Mouse (Mus musculus) olfactory bulb, adult 2 months (tissue): ENCODE measurements at regions not wholly inside any gene's neighbourhood (a gene's known extent, or its start where the extent isn't known, plus 50 kb on each side); places are given as distances from the start of the nearest gene placed in this dataset.

Source experiments
- H3K27ac ChIP-seq: fragments of 200-500 bp; 2 replicates; pipeline ENCODE4 v1.5.1; 2012; ENCODE audit warnings: low read depth, low read length; ENCODE audit not compliant: insufficient read depth
- H3K4me1 ChIP-seq: fragments of 200-500 bp; 2 replicates; pipeline ENCODE4 v1.6.1; 2012; ENCODE audit warnings: low read length; ENCODE audit not compliant: control insufficient read depth, insufficient read depth
- H3K4me3 ChIP-seq: fragments of 200-500 bp; 2 replicates; pipeline ENCODE4 v1.5.1; 2012; ENCODE audit warnings: mild to moderate bottlenecking, low read depth, low read length, moderate library complexity; ENCODE audit not compliant: insufficient read depth
- CTCF ChIP-seq: fragments of 200-500 bp; IDR thresholded peaks from 2 replicates; pipeline ENCODE4 v1.5.1; 2012; ENCODE audit warnings: low read depth, mild to moderate bottlenecking, low read length, moderate library complexity; ENCODE audit not compliant: insufficient read depth
- POLR2A ChIP-seq: fragments of 200-500 bp; IDR thresholded peaks from 2 replicates; pipeline ENCODE4 v1.6.1; 2012; ENCODE audit warnings: mild to moderate bottlenecking, low read depth, low read length, moderate library complexity; ENCODE audit not compliant: insufficient read depth
- WGBS: fragments of 180-500 bp; shearing (Covaris S2); methylation state at CpG from one replicate; pipeline ENCODE4 v1.1.7; 2018; 5-methylcytosine and 5-hydroxymethylcytosine counted together

DNA sequence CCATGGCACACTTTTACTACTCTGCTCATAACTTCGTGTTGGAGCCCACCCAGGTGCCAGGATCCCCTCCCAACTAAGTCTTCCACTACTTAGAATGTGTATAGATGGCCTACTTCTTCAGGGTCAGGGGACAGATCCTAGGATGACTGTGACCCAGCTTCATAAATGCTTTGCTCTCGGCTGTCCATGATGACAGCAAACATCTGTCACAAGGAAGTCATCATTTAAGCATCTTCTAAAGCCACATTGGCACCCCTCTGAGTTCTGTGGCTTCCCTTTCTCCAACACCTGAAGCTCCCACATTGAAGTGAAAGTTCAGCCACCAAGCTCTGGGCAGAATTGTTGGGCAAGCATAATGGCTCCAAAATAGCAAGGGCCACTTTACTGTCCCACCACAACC lies 252.2 kb upstream of the Rasgrp1 start:
- TF ChIP-seq CTCF (no peak), POLR2A (no peak)
- no peak overlapping the region for H3K27ac ChIP-seq
- 68% methylated on average over 2 of the region's 2 CpGs for WGBS
- no peaks in the 10 kb centered on the region for H3K4me1 ChIP-seq
- H3K4me3 ChIP-seq = no peak overlapping the region

DNA sequence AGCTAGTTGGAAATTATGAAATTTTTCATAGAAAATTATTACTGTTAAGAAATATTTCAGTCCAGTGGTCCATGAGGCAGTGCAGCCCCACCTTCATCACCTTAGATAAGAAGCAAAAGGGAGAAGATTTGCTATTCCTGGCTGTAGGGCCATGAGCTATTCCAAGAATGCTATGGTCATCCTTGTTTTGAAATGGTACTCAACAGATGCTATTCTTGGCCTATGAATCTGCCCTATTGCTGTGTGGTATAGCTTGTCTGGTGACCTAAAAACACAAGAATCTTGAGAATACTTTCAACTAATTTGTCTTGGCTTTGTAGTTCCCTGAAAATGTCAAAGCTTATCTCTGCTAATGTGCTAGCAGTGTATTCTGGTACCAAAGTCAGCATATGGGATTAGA lies 254.8 kb upstream of the Rasgrp1 start:
- Histone ChIP-seq H3K4me1 (no peaks in the 10 kb centered on the region), H3K4me3 (no peak overlapping the region)

DNA sequence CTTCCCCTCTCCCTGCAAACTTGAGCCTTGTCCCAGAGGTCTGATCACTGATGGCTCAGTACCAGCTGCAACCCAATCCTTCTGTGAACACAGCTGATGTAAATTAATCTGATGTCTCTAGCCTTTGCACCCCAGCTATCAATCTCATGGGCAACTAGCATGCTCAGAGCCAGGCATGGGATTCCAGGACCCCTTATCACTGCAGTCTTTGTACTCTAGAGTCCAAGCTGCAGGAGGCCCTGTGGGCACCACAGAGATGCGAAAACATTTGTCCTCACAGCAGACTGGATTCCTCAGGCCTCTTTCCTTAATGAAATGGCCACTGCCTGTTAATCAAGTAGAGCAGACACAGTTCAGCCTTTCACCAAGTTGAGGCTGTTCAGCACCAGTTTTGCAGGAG lies 272.0 kb upstream of the Rasgrp1 start:
- Histone ChIP-seq H3K4me3 (no peak overlapping the region), H3K27ac (no peak overlapping the region), H3K4me1 (no peaks in the 10 kb centered on the region)
- no peak for TF ChIP-seq CTCF
- no peak for TF ChIP-seq POLR2A
- 86% methylated on average over 1 of the region's 1 CpGs for WGBS

More for the DNA sequence above, 254.8 kb upstream of the Rasgrp1 start:
- no peak overlapping the region for H3K27ac ChIP-seq
- TF ChIP-seq POLR2A (no peak), CTCF (no peak)

DNA sequence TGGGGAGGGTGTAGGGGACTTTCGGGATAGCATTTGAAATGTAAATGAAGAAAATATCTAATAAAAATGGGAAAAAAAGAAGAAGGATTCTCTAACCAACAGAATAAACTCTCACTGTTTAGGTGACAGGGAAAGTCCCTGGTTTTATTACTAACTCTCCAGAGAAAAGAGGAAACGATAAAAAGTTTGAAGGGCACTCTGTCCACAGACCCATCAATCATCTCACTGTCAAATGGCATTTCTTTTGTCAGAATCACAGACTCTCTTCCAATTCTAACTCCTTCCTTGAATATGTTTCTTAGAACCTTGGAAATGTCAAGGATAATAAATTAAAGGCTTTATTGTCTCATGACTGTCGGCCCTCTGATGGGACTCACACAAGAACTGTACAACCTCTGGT lies 275.3 kb upstream of the Rasgrp1 start:
- no peaks in the 10 kb centered on the region for H3K4me1 ChIP-seq
- H3K4me3 ChIP-seq = no peak overlapping the region
- 91% methylated on average over 3 of the region's 3 CpGs for WGBS
- no peak for TF ChIP-seq CTCF
- TF ChIP-seq POLR2A = no peak
- no peak overlapping the region for H3K27ac ChIP-seq

DNA sequence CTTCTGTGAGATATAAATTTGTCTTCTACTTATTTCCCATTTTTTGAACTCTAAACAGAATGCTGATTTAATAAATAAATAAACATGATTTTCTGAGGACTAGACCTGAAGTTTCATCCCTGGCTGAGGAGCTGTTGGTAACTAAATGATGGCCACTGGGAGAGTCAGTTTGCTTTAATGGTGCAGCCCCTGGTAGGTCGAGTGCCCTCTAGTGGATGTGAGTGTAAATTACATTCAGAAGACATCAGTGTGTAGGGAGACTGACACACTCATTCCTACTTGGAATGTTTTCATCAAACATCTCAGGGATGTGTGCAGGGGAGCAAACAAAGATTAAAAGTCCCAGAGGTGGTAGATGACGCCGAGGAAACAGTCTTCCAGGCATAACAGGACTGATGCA lies 281.2 kb upstream of the Rasgrp1 start:
- Histone ChIP-seq H3K4me1 (no peaks in the 10 kb centered on the region), H3K4me3 (no peak overlapping the region), H3K27ac (no peak overlapping the region)
- 54% methylated on average over 3 of the region's 3 CpGs for WGBS
- TF ChIP-seq POLR2A = no peak
- no peak for TF ChIP-seq CTCF

DNA sequence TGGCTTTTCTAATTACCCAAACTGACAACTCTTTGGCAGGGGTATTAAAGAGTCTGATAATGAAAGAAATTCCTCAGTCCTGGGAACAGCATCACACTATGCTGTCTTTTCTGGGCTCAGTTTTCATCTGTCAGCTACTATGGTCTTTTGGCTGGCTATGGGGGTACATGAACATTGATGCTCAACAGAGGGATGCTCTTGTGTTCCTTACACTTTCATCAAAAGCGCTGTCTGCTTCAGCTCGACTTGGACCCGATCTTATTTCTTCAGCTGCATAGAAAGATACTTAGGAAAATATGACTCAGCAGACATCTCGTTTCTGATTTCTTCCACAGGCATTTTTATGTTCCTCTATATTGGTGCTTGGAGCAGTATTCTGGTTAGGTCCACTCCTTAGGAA lies 292.1 kb upstream of the Rasgrp1 start:
- no peaks in the 10 kb centered on the region for H3K4me1 ChIP-seq
- TF ChIP-seq CTCF (no peak), POLR2A (no peak)
- 50% methylated on average over 4 of the region's 4 CpGs for WGBS
- H3K4me3 ChIP-seq = no peak overlapping the region
- no peak overlapping the region for H3K27ac ChIP-seq

DNA sequence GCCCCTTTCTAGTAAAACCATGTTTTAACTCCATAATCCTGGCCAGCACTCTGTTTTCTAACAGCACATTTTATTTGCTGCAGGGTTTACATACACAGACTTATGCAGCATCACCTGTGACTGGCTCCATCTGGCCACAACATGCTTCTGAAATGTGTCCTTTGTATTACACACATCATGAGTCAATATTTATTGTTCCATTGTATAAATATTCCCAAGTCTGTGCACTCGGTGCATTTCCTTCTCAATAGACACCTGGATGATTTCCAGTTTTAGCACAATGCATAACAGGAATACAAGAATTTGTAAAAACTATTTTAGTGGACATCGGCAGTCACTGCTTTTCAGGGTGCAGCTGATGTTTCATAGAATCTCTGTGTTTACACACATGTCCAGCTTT lies 294.6 kb upstream of the Rasgrp1 start:
- no peaks in the 10 kb centered on the region for H3K4me1 ChIP-seq
- no peak overlapping the region for H3K27ac ChIP-seq
- no peak overlapping the region for H3K4me3 ChIP-seq
- no peak for TF ChIP-seq POLR2A
- TF ChIP-seq CTCF = no peak
- WGBS = 42% methylated on average over 2 of the region's 2 CpGs

DNA sequence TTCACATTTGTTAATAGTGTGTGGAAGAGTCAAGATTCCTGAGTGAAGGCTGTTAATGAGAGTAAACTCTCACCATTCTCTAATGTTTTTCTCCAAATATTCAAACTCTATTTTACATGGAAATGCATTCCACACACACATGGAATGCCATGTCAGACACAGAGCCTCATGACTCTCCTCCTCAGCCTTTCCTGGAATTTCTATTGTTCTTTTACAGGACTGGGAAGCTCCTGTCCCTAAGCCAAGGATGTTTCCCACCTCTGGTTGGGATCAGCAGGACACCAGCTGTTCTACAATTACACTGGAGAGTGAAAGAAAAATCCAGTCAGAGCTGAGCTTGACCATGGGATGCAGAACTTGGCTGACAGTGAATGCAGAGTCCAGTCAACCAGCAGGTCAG lies 309.3 kb upstream of the Rasgrp1 start:
- TF ChIP-seq CTCF = no peak
- Histone ChIP-seq H3K4me1 (no peaks in the 10 kb centered on the region), H3K27ac (no peak overlapping the region), H3K4me3 (no peak overlapping the region)

GRCm38 (mm10) chr2:117652647-117653046 lies 309.8 kb upstream of the Rasgrp1 start:
- WGBS = 91% methylated on average over 2 of the region's 2 CpGs
- TF ChIP-seq CTCF (no peak), POLR2A (no peak)
- H3K27ac ChIP-seq = no peak overlapping the region
- no peak overlapping the region for H3K4me3 ChIP-seq
- no peaks in the 10 kb centered on the region for H3K4me1 ChIP-seq

DNA sequence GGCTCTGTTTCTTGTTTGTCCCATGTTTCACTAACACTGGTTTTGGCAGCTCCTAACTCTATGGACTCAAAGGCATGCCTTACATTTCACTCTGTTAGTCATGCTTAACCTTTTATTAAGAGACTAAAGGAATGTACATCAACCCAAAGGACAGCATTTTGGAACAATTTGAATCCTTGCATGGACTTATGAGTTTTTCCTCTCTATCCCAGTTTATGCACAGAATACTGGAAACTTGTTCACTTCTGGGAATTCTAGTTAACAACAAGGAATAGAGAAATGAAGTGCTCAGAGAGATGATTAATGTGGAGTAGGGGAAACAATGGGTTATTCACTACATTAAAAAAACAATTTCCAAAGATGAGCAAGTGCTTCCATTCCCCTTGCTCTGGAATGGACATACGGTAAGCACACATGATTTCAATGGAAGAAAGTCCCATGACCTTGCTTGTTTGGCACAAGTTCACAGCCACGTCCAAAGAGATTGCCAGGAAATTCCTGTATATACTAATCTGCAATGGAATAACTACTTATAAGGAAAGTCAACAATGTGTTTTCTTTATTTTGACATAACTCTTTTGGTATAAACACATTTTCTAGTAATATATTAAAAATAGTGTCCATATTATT lies 313.9 kb upstream of the Rasgrp1 start:
- TF ChIP-seq CTCF (no peak), POLR2A (no peak)
- Histone ChIP-seq H3K4me1 (no peaks in the 10 kb centered on the region), H3K4me3 (no peak overlapping the region), H3K27ac (no peak overlapping the region)
- WGBS = 85% methylated on average over 2 of the region's 2 CpGs

- TF ChIP-seq CTCF = no peak
- no peak for TF ChIP-seq POLR2A
- 90% methylated on average over 3 of the region's 3 CpGs for WGBS
- H3K27ac ChIP-seq = no peak overlapping the region
- no peaks in the 10 kb centered on the region for H3K4me1 ChIP-seq
- H3K4me3 ChIP-seq = no peak overlapping the region
Observed at GRCm38 (mm10) chr2:117660217-117660924, 317.6 kb upstream of the Rasgrp1 start.
